Mouse (Mus musculus) induced T-regulatory cell, adult 2 months (primary cell): ENCODE results near the gene Ahr.

Experiments used
- DNase-seq: peaks from one replicate; pipeline ENCODE4 v3.0.0-alpha.2; 2012; ENCODE audit warnings: low read depth

The Ahr gene

DNA sequence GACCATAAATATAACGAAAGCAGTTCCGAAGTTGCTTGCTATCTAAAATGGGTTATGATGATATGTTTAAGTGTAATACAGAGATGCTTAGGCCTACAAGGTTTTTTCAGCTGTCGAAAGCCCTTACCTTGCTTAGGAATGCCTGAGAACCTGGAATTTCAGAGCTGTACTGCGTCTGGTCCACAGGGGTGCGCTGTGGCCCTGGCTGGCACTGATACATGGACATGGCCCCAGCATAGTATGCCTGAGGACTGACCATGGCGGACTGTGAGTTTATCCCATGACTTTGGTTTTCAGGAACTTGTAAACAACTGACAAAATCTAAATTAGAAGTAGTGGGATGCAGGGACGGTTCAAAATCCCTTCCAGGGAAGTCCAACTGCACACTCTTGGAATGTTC is 31.3 kb downstream of the Ahr start:
- DNase-seq = no peak

DNA sequence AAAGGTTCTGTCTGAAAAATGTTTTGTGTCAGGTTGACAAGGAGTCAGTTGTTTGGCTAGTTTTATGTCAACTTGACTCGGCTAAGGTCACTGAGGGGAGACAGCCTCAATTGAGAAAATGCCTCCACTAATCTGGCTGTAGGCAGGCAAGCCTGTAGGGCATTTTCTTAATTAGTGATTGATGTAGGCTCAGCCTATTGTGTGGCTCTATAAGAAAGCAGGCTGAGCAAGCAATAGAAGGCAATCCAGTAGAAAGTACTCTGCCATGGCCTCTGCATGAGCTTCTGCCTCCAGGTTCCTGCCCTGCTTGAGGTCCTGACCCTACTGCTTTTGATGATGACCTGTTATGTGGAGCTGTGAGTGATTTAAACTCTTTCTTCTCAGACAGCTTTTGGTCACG is 33.4 kb downstream of the Ahr start:
- DNase-seq = no peak

DNA sequence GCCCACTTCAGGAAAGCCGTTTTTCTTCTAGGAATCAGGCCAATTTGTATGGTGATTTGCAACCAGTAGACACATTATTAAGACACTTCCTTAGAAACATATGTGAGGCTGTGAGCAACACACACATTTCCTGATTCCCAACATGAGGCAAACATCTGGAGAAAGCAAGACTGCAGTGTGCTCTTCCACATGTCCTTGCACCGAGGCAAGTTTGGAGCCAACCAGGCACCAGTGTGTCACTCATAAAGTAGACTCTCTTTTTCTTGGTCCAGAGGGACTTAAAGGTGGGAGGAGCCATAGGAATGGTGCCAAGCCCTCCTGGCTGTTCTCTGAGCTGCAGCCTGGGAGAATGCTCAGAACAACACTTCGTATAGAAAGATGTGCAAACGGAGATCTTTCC is 39.6 kb downstream of the Ahr start:
- DNase-seq = no peak

DNA sequence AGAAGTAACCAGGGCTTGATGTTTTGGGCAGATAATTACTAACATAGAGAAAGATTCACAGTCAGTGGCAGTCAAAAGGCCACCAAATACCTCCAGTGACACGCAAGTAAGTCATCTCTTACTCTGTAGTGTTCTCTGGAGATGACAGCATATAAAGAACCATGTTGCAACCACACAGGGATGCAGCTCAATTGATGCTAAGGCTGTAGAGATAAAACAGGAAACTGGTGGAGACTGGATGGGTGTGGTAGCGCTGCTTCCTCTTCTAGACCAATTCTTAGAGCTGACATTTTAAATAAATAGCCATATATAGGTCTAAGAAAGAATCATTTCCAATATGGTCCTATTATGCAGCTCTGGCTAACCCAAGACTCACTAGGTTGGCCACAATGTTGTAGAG is 54.1 kb downstream of the Ahr start:
- DNase-seq = peak; percentile 20

DNA sequence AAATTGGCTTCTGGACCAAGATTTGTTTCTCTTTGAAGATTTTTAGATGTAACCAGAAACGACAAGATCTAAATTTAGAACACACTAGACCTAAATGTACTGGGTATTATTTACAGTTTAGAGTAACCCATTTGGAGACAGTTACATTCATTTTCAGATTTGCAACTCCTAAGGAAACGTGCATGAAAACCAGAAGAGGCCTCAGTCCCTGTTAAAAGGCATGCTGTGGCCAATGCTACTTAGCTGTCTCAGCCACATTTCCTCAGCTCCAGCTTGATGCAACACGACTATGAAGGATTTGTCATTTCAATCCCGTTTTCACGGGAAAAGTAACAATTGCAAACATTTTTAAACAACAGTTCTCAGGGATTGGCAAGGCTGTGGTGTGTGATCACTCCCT is 55.9 kb downstream of the Ahr start:
- DNase-seq = no peak

DNA sequence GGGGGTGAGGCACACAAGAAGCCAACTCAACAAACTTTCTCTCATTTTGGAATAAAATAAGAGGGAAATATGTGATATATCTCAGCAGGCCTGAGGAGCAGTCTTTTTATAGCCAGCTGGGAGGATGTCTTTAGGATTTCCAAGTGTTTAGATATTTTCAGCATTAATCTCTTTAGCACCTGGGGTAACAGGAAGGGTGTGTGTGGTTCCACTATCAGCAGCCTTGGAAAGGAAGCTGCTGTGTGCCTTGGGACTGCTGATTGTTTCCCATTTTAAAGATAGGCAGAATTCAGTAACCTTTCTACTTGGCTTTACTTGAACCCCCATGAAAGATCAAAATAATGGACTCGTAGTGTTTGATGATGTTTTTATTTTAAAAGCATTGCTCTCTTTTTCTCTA is 71.4 kb downstream of the Ahr start:
- no peak for DNase-seq

DNA sequence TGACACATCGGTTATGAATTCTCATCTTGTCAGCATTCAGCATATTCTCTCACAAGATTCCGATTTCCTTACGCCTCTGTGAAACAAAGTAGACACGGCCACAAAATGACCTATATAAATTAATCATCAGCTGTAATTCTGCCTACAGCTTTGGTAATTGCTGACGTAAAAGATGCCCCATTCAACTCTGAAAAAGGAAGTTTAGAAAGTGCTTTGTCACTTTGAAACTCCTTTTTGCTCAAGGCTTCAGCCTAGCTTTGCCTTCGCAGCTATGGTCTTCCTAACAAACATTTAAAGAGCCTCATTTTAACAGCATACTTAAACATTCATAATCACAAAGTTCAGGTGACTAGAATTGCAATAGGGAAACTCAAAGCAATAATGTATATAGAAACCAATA is 72.2 kb downstream of the Ahr start:
- DNase-seq = peak; percentile 16

DNA sequence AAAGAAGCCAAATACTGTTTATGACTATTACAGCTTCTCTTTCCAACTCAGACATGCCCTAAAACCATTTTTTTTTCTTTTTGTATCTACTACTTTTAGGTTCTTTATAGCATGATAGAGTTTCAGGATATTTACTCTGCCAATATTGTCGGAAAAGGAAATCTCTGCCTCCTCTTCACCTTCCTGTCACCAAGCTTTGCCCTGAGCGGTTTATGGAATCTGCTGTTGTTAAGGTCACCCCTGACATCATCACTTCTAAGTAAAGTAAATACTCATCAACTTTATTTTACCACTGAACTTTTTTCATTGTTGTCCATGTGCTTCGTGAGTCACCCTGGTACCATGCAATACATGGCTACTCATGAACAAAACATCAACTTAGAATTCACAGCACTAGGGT is 75.2 kb downstream of the Ahr start:
- no peak for DNase-seq
